Mouse (Mus musculus) c-Kit-positive CD71-positive TER-119-negative erythroid progenitor cells, embryonic 14.5 days (primary cell): Measurements from ENCODE around the gene Gm21292.
"Not testable (repeated sequence)": the region's sequence is repeated elsewhere in the genome, so short reads cannot be mapped to it uniquely, and the experiment has no call there.

Experiments used
- DNase-seq: peaks from one replicate; pipeline ENCODE4 v3.0.0-alpha.2; 2013; ENCODE audit warnings: low read depth

The Gm21292 gene

DNA sequence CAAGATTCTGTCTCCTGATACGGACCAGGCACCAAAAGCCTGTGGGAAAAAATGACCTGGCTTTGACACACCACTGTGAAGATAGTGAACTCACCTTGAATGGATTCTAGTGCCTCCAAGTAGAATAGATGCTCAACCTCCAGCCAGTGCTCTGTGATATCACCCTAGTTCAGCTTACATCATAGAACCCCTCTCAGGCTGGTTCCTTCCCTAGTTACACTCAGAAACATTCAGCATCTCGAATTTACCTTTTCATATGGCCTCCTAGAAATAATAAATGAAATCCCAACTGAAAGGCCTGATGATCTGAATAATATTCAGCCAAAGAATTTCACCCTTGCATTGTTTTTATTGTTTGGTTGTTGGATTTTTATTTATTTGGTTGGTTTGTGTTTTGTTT is at the start of gene Gm21292:
TSS of gene Gm21292 (minus strand) at position 101 of the 400 bp plus-strand sequence.
- DNase-seq = not testable (repeated sequence)
